Mouse (Mus musculus) ovary, adult 2 months (tissue): ENCODE results near the gene Ryr3. TPM values are rescaled to one million over a fixed set of nuclear protein-coding genes. Genes with fewer than 3 reads are reported as not detected.

Source experiments
- polyA plus RNA-seq: library from polyadenylated mRNA; depleted of rRNA; stranded (reverse); fragments of >200 nt; gene quantifications from 2 replicates; pipeline ENCODE4 v1.2.3, GENCODE M21; 2012; rRNA removed

The Ryr3 gene
- polyA plus RNA-seq = 1.2 and 1.3 TPM in 2 replicates

DNA sequence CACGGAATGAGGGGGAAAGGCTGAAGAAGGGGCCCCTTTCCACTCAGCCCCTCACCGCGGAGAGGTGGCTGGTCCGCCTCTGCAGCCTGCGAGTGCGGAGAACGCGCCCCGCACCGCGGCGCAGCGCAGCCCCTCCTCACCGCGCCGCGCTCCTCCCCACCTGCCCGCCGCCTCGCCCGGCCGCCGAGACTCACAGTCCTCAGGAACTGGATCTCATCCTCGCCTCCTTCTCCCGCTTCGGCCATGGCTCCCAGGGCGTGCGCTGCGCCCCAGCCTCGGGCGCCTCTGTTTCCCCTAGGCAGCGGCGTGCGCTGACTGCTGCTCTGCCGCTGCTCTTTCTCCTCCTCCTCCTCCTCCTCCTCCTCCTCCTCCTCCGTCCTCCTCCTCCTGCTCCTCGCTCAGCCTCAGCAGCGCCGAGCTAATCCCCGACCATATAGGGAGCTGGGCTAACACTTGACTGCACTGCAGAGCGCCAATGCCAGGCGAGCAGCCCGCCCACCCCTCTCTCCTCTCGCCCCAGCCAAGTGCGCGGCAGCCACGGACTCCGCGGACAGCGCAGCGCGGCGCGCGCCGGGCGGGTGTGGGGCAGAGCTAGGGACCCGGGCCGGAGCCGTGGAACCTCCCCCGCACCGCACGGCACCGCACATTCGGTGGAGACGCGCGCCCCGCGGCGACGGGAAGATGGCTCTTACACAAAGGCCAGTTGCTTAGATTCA, at the start of gene Ryr3:
Gene Ryr3, minus strand, starts transcription at position 351 of the 716 bp plus-strand sequence.

Other genes with a start within 250 kb of the Ryr3 start
- gene Tmco5b, start 68.6 kb upstream of the Ryr3 start, polyA plus RNA-seq = not detected in 2 replicates
- gene Fmn1, start 110.6 kb upstream of the Ryr3 start, polyA plus RNA-seq = 2.2 and 2.8 TPM in 2 replicates